Mouse (Mus musculus) ovary, postnatal 36 days (tissue): ENCODE data around the gene Arhgap10.

Experiments
- DNase-seq: peaks from one replicate; pipeline ENCODE4 v3.0.0; 2022; ENCODE audit warnings: low spot score, mixed read lengths

Gene Arhgap10

DNA sequence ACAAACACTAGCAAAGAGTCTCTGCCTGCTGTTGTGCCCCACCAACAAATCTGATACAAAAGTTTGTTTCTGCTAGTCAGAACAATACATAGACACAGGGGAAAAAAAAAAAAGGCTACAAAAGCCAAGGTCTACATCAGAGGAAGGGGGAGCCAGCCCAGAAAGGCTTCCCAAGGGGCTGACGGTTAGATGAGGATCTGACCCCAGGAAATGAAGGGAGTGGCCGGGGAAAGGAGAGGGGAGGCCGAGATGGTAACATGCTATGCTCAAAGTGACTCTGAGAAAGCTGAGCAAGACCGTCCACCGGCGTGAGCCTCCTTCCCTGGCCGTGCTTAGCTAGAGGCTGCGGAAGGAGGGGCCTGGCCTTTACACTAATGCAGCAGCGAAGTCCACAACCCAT is 76.8 kb downstream of the Arhgap10 start:
- DNase-seq: no peak

DNA sequence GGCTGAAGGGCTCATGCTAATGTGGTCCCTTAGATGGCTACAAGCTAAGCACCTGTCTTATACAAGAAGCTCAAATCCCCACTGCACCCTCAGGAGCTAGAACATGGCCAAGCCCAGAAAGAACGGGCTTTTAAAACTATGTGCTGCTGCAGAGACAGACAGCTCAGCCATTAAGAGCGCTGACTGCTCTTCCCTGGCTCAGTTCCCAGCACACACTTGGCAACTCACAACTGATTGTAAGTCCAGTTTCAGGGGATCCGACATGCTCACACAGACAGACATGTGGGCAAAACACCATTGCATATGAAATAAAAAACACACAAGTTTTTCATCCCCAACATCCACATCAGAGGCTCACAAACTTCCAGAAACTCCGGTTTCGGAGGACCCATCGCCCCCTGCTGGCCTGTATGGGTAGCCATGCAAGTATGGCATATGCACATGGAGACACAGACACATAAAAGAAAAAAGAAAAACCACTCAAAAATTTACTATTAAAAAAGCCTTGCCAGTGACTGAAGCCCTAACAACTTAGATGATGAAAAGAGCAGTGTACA is 77.4 kb downstream of the Arhgap10 start:
- DNase-seq: no peak

DNA sequence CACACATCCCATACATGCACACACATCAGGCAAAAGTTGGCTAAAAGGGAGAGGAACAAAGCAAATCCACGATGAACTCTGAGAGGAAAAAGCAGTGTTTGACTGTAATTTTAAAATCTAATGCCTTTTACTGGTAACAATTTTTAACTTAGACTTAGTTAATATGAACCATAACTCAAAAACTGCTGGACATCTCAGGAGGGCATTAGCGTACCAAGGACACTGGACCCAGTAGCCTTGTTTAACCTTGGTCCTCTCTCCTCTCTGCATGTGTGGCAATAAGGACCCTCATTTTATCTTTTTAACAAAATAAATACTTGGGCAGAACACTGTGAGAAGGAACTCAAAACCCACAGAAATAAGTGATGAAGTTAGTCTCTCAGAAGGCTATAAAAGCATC is 78.1 kb downstream of the Arhgap10 start:
- DNase-seq: no peak

DNA sequence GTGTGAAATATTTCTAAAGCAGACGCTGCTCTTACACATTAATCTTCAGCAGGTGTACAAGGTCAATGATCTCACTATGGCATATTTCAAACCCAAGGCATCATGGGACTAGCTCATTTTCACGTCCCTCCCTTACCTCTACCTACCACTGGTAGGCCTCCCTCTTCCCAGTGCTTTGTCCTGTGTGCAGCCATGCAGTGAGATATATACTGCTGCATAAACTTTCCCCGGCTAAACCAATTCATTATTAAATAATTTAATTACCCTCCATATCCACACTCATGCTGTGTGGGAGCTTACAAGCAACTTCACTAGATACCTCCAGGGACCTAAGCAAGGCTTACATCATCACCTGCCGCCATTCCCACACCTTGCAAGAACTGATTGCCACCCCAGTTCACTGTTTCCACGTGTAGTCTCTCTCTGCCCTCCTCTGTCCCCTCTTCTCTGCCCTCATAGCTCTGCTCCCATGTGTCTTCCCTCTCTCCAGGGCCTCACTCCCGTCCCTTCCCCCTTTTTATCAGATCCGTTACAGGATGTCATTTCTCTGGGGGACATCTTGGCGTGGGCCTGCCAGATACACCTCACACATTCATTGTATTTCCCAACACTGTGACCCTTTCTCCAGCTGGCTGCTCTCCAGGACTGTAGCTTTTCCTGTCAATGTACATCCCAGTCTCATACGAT is 79.8 kb downstream of the Arhgap10 start:
- DNase-seq: no peak

DNA sequence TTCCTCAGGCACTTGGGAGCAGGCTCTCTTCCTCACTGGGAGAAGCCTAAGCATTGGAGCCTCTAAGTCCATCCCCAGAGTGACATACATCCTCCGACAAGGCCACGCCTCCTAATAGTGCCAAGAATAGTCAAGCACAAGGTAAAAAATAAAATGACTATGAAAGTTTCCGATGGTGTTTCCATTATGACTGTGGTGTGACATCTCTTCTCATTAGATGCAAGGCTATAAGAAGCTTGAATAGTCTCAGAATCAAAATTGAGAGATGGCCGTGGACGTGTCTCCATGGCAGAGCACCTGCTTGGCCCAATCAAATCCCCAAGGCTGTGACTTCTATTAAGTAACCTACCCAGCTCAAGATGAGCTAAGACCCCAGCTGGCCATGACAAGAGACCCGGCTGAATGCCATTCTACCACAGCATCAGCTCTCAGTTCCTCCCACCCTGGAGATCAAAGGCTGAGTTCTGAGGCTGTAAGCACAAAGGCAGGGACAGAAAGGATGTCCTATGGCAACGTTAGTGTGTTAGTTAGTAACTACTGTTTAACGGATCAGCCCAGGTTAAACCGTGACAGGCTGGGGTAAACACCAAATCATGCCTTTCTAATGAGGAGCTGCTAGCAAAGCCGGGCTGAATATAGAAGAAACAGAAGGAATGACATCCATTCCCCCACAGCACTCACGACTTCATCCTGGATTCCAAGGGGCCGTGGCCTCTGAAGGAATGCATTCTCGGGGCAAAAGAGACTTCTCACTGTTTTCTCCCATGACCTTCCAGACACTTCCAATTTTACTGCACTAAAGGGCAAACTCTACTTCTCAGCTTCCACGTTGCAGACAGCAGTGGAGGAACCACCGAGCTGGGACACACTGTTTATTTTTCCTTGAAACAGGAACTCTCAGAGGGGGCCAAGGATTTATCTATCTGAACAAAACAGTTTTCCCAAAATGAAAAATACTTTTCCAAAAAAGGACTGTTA is 81.5 kb downstream of the Arhgap10 start:
- DNase-seq: no peak

DNA sequence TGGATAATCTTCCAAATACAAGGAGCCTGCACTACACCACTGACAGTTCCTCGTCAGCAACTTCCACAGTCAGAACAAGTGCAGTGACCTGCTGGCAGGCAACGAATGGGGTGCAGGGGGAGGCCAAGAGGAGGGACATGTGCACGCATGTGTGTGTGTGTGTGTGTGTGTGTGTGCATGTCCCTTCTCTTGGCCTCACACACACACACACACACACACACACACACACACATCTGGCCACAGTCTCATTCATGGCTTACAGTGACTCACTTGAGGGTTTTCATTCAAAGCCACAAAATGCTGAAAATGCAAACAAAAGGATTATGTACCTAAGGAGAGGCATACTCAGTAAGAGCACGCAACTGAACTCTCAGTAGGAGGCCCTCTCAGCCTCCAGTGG is 84.5 kb downstream of the Arhgap10 start:
- no peak for DNase-seq

DNA sequence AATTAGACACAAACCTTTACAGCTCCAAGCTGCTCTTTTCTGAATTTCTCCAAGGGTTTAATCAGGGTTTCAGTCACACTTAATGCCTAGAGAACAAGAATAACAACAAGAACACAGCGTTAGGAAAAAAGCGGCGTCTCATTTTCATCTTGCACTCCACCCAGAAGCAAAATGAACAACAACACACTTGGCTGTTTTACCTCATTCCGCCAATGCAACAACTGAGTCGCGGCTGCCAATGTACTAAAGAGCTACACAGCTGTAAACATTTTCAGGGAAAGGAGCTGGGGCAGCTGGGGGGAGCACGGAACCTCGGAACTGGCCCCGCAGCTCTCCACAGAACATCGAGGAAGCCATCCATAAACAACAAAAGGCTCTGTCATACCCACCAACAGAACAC is 85.0 kb downstream of the Arhgap10 start:
- no peak for DNase-seq

DNA sequence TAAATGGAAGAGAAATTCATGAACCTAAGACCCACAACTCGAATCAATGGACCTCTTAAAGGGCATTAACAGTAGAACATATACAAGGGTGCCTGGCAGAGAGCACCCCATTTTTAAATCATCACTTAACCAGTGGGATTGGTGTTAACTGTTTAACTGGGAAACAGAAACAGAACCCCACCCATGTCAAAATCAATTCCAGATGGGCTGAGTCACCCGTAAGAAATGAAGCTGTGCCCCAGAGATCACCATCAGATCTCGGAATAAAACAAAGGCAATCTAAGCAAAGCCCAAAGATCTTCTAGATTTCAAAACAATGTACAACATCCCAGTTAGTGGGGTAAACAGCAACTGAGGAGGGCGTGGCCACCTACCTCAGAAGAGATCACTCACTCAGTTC is 89.3 kb downstream of the Arhgap10 start:
- DNase-seq: no peak

DNA sequence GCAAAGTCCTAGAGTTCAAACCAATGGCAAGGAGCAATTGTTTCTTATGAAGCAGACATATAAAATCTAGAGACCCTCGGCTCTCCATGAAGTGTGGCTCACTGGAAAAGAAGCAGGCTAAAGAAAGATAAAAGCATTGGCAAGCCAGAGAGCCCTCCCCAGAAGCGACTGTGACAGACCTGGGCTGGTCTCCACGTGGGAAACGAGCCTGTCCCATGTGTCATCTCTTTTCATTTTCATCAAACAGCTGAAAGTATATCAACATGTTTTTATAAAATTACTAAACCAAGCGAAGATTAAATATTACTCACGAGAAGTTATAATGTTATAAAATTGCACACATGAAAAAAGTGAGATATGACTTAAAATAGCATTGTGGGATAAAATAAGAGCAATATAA is 89.7 kb downstream of the Arhgap10 start:
- DNase-seq: no peak

DNA sequence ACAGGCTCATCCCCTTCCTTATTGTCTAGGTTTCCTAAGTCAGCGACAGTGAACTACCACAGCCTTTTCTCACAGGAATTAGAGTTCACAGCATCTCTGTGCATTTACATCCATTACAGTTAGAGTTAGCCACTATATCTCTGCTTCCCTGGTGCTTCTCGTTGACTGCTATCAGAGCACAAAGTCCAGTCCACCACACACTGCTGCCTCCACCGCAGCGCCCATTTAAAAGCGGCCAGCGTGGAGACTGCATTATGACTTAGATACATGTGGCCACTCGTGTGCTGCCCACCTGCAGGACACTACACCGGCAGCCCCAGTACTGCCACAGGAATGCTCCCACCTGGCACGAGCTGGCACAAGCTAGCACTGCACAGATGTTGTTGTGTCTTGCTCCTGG is 90.3 kb downstream of the Arhgap10 start:
- no peak for DNase-seq

DNA sequence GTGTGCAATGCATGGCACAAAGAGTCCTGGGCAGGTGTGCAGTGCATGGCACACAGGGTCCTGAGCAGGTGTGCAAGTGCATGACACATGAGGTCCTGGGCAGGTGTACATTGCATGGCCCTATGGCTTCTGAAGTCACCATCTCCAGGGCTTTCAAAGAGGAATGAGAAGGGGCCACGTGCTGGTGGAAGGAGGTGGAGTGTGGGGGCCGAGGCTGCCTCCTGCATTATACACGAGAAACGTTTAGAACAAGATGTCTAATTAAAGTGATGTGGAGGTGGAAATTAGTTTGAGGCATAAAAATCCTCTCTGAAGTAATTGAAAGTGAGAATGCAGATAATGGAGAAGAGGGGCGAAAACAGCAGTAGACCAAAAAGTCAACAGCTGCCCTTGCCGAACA is 93.9 kb downstream of the Arhgap10 start:
- no peak for DNase-seq

DNA sequence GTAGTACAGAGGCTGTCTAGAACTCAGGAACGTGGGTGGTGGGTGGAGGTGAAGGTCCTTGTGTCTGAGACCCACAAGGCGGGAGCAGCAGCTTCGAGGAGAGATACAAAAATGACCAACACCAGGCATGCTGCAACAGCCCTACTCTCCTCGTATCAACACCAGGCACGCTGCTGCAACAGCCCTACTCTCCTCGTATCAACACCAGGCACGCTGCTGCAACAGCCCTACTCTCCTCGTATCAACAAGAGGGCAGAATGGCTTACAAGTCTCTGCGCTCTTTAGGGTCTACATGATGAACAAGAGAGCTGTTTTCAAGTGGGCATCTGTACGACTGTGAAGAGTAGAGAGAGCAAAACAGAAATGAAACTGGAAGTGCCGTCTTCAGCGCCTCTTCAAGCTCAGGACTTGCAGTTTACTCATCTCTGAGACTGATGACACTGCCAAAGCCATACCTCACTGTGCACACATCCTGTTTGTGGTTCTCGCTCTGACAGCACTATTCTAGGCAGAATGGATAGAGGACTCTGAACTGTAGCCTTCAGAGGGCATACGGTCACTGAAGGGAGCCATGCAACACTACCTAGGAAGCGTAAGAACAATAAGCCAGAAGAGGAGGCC is 95.0 kb downstream of the Arhgap10 start:
- DNase-seq: no peak

DNA sequence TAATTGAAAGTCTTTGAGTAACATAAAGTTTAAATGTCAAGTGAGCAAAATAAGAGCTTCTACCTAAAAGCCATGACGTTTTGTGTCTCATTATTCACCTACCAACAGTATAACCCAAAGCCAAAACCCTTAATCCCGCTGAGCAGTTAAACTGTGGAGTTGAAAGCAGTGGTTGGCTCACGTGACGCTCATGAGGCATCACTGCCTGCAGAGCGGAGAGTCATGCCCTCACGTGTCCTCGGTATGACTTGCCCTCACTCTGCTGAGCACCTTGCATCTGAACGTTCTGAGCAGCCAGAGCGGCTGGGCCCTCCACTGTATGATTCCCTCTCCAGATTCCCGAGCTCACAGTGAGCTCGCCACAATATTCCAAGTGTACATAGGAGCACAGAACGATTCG is 96.2 kb downstream of the Arhgap10 start:
- no peak for DNase-seq

DNA sequence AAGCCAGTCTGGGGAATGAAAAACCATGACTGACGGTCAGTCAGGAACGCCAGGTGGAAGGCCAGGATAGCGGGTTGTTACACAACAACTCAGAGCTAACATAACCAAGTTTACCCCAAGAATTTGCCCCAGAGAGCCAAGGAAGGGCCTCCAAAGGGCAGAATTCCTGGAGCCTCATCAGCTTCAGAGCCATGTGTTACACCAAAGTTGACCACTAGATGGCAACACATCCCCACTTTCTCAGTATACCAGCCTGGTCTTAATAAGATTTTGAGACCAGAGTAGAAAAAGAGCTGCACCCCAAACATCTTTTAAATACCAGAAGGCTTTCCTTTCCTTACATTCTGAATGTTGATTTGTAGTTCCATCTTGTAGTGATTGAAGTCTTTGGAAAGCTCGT is 98.0 kb downstream of the Arhgap10 start:
- no peak for DNase-seq

DNA sequence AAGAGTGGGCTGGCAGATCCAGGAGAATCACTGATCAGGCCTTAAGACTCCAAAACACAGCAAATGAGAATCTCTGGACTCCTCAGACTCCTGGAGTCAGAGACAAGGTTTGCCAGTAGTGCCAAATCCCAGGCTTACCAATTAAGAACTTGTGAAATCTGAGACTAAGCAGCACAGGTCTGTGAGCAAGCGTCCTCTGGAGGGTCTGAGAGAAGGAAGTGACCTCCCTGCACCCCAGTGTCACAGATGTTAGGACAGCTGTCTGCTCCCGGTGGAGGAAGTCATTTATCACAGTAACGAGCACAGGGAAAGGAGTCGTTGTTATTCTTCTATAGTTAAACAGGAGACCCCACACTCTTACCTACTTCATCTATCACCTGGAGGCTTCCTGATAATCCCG is 101.0 kb downstream of the Arhgap10 start:
- DNase-seq: no peak

DNA sequence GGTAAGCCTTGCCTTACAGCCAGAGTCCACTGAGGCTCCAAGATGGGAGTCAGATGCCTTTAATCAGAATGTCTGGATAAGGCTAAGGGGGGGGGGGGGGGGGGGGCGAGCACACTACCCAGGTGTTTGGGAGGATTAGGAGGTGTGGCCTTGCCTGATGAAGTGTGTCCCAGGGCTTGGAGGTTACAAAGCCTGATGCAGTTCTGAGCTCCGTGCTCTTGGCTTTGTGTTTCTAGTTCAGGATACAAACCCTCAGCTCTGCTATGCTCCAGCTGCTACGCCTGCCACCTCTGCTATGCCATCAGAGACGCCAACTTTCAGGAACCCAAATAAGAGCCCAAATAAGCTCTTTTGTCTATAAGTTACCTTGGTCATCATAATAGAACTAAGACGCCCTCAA is 101.7 kb downstream of the Arhgap10 start:
- DNase-seq: no peak

DNA sequence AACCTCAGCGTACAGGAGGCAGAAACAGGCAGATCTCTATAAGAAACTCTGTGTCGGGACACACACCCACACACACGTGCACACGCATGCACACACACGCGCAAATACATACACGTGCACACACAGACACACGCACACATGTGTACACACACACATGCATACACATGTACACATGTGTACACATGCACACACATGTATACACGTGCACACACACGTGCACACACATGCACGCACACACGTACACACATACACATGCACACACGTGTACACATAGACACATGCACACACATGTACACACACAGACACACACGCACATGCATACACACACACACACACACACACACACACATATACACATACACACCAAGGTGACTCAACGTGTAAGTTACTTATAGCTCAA is 106.5 kb downstream of the Arhgap10 start:
- no peak for DNase-seq

DNA sequence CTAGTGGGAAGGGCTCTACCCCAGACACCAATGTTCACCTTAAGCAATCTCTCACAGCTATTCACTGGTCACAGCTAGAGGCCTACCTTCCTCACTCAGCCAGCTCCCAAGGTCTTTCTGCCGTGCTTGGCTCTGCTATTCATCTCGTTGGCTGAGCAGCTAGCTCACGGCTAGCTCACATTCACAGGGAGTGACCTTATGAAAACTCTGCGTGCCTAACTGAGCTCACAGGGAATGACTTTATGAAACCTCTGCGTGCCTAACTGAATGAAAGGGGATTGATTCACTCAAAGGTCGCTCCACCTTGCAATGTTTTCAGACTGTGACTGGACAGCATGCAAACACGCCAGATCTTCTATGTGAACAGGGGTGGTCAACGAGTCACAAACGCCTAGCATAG is 107.4 kb downstream of the Arhgap10 start:
- no peak for DNase-seq

DNA sequence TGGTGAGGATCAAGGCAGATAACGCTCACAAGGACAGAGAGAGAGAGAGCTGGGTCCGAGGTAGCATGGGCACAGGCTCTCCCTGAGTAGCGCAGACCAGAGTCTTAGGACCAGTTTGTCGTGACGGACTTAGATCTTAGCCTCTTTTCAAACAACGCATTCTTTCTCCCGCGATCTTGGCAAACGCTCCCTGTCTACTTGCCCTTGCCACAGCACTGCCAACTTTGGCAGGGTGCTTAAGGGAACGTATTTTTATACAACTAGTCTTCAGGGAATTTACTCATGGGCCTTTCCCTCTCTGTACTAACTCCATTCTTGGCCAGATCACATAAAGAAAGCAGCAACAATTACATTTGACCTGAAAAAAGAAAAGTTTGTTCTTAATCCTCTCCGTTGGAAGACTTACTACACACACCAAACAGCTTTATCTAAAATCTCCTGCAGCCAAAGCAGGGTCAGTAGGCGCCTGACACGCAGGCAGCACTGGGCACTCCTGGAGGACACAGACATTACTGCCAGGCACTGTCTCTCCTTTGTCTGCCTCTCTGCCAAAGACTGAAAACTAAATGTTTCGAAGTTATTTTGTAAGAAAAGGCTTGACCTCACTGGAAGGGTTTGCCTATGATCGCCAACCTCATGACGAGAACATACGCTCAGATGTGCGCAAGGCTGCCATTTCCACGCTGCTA is 109.1 kb downstream of the Arhgap10 start:
- no peak for DNase-seq

DNA sequence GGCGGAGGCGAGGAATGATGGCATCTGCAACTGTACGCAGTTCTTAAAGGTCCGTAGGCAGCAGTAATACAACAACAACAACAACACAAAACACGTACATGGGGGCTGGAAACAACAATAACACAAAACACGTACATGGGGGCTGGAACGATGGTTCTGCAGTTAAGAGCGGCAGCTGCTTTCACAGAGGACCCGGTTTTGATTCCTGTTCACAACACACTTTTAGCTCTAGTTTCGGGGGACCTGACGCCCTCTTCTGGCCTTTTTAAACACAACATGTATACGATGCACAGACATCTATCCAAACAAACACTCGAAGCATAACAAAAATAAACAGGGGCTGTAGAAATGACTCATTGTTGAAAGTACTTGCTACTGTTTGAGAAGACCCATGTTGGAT is 110.9 kb downstream of the Arhgap10 start:
- no peak for DNase-seq

DNA sequence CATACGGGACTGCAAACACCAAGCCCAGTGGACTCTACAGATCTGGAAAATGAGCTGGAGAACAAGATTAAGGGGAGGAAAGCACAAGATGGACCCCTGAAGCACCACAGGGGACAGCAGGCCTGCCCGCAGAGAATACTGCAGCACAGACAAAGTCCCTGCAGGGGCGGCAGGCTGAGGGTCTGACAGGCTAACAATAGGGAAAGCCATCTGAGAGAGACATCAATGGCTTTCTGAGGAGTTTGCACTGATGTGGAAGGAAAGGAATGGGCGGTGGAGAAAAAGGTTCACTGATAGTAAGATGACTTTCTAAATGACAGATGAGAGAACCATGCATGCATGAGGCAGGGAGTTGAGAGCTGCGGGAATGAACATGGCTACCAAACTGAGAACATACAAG is 111.3 kb downstream of the Arhgap10 start:
- no peak for DNase-seq

DNA sequence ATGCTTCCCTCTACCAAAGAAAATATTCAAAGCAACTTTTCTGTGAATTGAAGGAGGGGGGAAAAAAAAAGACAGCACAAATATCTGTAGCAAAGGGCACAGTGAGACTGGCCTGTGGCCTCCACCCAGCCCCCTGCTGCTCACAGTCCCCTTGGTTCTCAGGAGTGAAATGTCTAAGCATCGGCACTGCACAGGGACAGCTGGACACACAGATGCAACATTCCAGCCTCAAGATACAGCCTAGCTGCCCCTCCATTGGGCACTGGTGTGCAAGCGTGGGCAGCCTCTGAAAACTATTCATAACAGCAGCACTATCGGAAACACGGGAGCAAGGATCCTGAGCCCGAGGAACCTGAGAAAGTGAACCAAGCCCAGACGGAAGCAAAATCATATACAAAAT is 113.7 kb downstream of the Arhgap10 start:
- no peak for DNase-seq
